In genomic region chr15:59728817-59729560, GRCm38 (mm10) we compare ENCODE assay signal across 10 mouse cellular contexts.
DNase-seq lines count a peak whose midpoint lies in the region; ATAC-seq and TF ChIP-seq lines count a peak whose summit lies in the region.
"Had no signal": no experiment of that assay in that cellular context is flagged by ENCODE, and none has a peak within 500 bp of the region (broad histone marks: within the 10 kb centered on the region; RNA-seq: fewer than 3 reads in every experiment).

No protein-coding gene starts in this region.

- H3K79me2 ChIP-seq in CH12.LX (replicated peaks; ENCODE audit: control insufficient read depth, extremely low read depth, insufficient read depth, poor library complexity, severe bottlenecking), result no peaks in the 10 kb centered on the region

- TF ChIP-seq POLR2A in CH12.LX (IDR thresholded peaks at IDR 0.05; ENCODE audit: low read depth, low read length), result no peak

- no peak overlapping the region for H3K4me3 ChIP-seq in CH12.LX (replicated peaks in 1 of 3; ENCODE audit: low read depth in 2 of 3, low read length in 2 of 3, poor library complexity in 1 of 3)
- no peak overlapping the region for H3K4me3 ChIP-seq in limb, embryonic 15.5 days
- H3K4me3 ChIP-seq: erythroblast, embryonic 14.5 days had no signal

- peaks cover 19 to 71% of the 10 kb centered on the region in 2 experiments for H3K4me1 ChIP-seq in CH12.LX (ENCODE audit: control insufficient read depth in 1 of 2, insufficient read depth in 2 of 2)
- no peaks in the 10 kb centered on the region for H3K4me1 ChIP-seq in limb, embryonic 15.5 days

- H3K4me2 ChIP-seq in CH12.LX (ENCODE audit: insufficient read depth, low read depth, poor library complexity, severe bottlenecking), result peak overlapping the region; percentile 83
- no peak overlapping the region for H3K4me2 ChIP-seq in limb, embryonic 15.5 days

- WGBS in limb, embryonic 15.5 days, result 70% methylated on average over 11 of the region's 11 CpGs

- no peak for TF ChIP-seq CTCF in CH12.LX (conservative IDR thresholded peaks at IDR 0.05 in 1 of 2, IDR thresholded peaks at IDR 0.05 in 1 of 2; ENCODE audit: low read depth in 2 of 2, low read length in 2 of 2)

- no peak; the same call in 1 of the 2 replicates for TF ChIP-seq EP300 in CH12.LX (IDR thresholded peaks at IDR 0.05; ENCODE audit: low read length)

- no peaks in the 10 kb centered on the region for H3K27me3 ChIP-seq in CH12.LX (replicated peaks)
- H3K27me3 ChIP-seq in limb, embryonic 15.5 days, result no peaks in the 10 kb centered on the region

- dilution Hi-C loops in CH12.LX (cut with MboI; ENCODE audit: extremely low pct_ligation_motif_present, extremely low pct_unique_long_range_greater_than_20kb, low sequenced_read_pairs), result no loop called here

- in situ Hi-C loops in CH12.LX (cut with MboI; ENCODE audit: low pct_ligation_motif_present, low pct_unique_long_range_greater_than_20kb, low sequenced_read_pairs), result no loop called here

- H3K27ac ChIP-seq in CH12.LX (ENCODE audit: insufficient read depth, low read depth), result no peak overlapping the region
- H3K27ac ChIP-seq in limb, embryonic 15.5 days, result peak overlapping the region; percentile 43

- no peak for TF ChIP-seq RAD21 in CH12.LX (IDR thresholded peaks at IDR 0.05; ENCODE audit: low read depth, low read length)

- ATAC-seq in limb, embryonic 15.5 days (ENCODE audit: insufficient number of reproducible peaks, low FRiP score, low TSS enrichment, low read depth), result no peak

- H3K36me3 ChIP-seq in CH12.LX (replicated peaks in 1 of 2; ENCODE audit: control insufficient read depth in 1 of 2, insufficient read depth in 1 of 2, low read length in 1 of 2), result no peaks in the 10 kb centered on the region
- no peaks in the 10 kb centered on the region for H3K36me3 ChIP-seq in limb, embryonic 15.5 days

- peak; percentile 30 for DNase-seq in kidney, adult 9 months
- no peak for DNase-seq in kidney, adult 18-20 months
- peak; percentile 33 for DNase-seq in 416B (ENCODE audit: low read depth)
- DNase-seq in CH12.LX (ENCODE audit: extremely low read depth), result peak; percentile 51
- no peak for DNase-seq in embryo, embryonic 10 days (ENCODE audit: low spot score)
- no peak for DNase-seq in cerebellum, adult 9-11 months
- no peak for DNase-seq in right cerebral cortex, adult 18-20 months
- DNase-seq: midbrain, embryonic 14.5 days had no signal

- 0 out of 2 replicates have a peak overlapping the region, but pooled peaks have one; percentile 15 for H3K9ac ChIP-seq in CH12.LX (ENCODE audit: insufficient read depth, low read depth)
- H3K9ac ChIP-seq in limb, embryonic 15.5 days, result no peak overlapping the region

- no peaks in the 10 kb centered on the region for H3K9me3 ChIP-seq in CH12.LX (replicated peaks; ENCODE audit: low read length)
- H3K9me3 ChIP-seq in limb, embryonic 15.5 days, result no peaks in the 10 kb centered on the region

TF ChIP-seq in CH12.LX, 34 proteins besides CTCF, POLR2A, EP300 and RAD21:
- TF ChIP-seq BHLHE40 (IDR thresholded peaks at IDR 0.05; ENCODE audit: low read depth, low read length) (peak; percentile 73), RCOR1 (conservative IDR thresholded peaks at IDR 0.05; ENCODE audit: low read depth, low read length) (peak; percentile 51; the same call in 1 of the 2 replicates), E2F4 (IDR thresholded peaks at IDR 0.05; ENCODE audit: insufficient replicate concordance, low read depth, low read length) (no peak), MAZ (IDR thresholded peaks at IDR 0.05; ENCODE audit: low read depth, low read length) (0 out of 2 replicates have a peak, but pooled peaks have one; percentile 2), ELF1 (IDR thresholded peaks at IDR 0.05; ENCODE audit: low read depth, low read length) (peak; percentile 37; the same call in 1 of the 2 replicates), ETS1 (conservative IDR thresholded peaks at IDR 0.05; ENCODE audit: low read depth, low read length) (peak; percentile 85), UBTF (IDR thresholded peaks at IDR 0.05; ENCODE audit: low read depth, low read length) (no peak), ZNF384 (IDR thresholded peaks at IDR 0.05; ENCODE audit: low read depth, low read length) (0 out of 2 replicates have a peak, but pooled peaks have one; percentile 10)
TF ChIP-seq in CH12.LX: peak in this region for 6.

Comparison
In these comparisons a context has a peak if more than half of its experiments do, and no peak if none do; other contexts are left out.
1. DNase-seq: peak in kidney, adult 9 months (single experiment), 416B (single experiment) and CH12.LX (single experiment); none in kidney, adult 18-20 months (single experiment), embryo, embryonic 10 days (single experiment), cerebellum, adult 9-11 months (single experiment) and right cerebral cortex, adult 18-20 months (single experiment).